Mouse (Mus musculus) effector memory CD4-positive, alpha-beta T cell, adult 5 months (primary cell): Measurements from ENCODE around the gene Rimklb. TPM values are rescaled to one million over a fixed set of nuclear protein-coding genes. Genes with fewer than 3 reads are reported as not detected.

Source experiments
- polyA plus RNA-seq: library from polyadenylated mRNA; unstranded; fragments of 100-300 nt; shearing (Covaris generic); gene quantifications from one replicate; pipeline ENCODE4 v1.2.1, GENCODE M21; 2017

Gene Rimklb
- polyA plus RNA-seq: not detected

GRCm38 (mm10) chr6:122498661-122499060 is at the start of gene Rimklb:
Gene Rimklb (minus strand): TSS chr6:122498761.

GRCm38 (mm10) chr6:122505545-122505944 is 7.0 kb upstream of the Rimklb start, which contains the start of gene Mfap5:
Gene Mfap5 (plus strand): TSS chr6:122505845.

Other genes starting within 250 kb of the Rimklb start
- gene Klrg1, start 215.9 kb downstream of the Rimklb start, polyA plus RNA-seq: 3.8 TPM
- gene M6pr, start 190.0 kb downstream of the Rimklb start, polyA plus RNA-seq: 203 TPM
- gene Phc1, start 158.2 kb downstream of the Rimklb start, polyA plus RNA-seq: 8.9 TPM
- not detected for gene Mfap5, start 7.1 kb upstream of the Rimklb start, polyA plus RNA-seq
- gene Aicda, start 55.0 kb upstream of the Rimklb start, polyA plus RNA-seq: 0.20 TPM
- gene Apobec1, start 103.7 kb upstream of the Rimklb start, polyA plus RNA-seq: 9.9 TPM
- gene Gdf3, start 111.3 kb upstream of the Rimklb start, polyA plus RNA-seq: not detected
- not detected for gene Dppa3, start 127.6 kb upstream of the Rimklb start, polyA plus RNA-seq
- not detected for gene Nanog, start 208.7 kb upstream of the Rimklb start, polyA plus RNA-seq